Mouse (Mus musculus) neural tube, embryonic 12.5 days (tissue): ENCODE data around the gene Tcte2. TPM values are rescaled to one million over a fixed set of nuclear protein-coding genes. Genes with fewer than 3 reads are reported as not detected.
A peak's percentile ranks its signal among the peaks of the same experiment; 100 is the strongest.
"Not testable (repeated sequence)": the region's sequence is repeated elsewhere in the genome, so short reads cannot be mapped to it uniquely, and the experiment has no call there.

ENCODE experiments used
- ATAC-seq: fragments of 200-750 bp; cut with Nextera tagmentation; 2 replicates; pipeline ENCODE4 v1.8.0; 2017; ENCODE audit warnings: low read depth, mild to moderate bottlenecking, moderate TSS enrichment, moderate library complexity; ENCODE audit not compliant: low FRiP score
- H3K27ac ChIP-seq: fragments of 300-500 bp; sonication (generic); 2 replicates; pipeline ENCODE4 v1.5.1; 2016
- H3K27me3 ChIP-seq: fragments of 300-500 bp; sonication (generic); replicated peaks from 2 replicates; pipeline ENCODE4 v1.6.1; 2016; ENCODE audit warnings: mild to moderate bottlenecking
- H3K36me3 ChIP-seq: fragments of 300-500 bp; sonication (generic); 2 replicates; pipeline ENCODE4 v1.6.1; 2016; ENCODE audit warnings: mild to moderate bottlenecking
- H3K4me1 ChIP-seq: fragments of 300-500 bp; sonication (generic); 2 replicates; pipeline ENCODE4 v1.6.1; 2016
- H3K4me2 ChIP-seq: fragments of 300-500 bp; sonication (generic); replicated peaks from 2 replicates; pipeline ENCODE4 v1.6.1; 2016; ENCODE audit warnings: mild to moderate bottlenecking
- H3K4me3 ChIP-seq: fragments of 300-500 bp; sonication (generic); 2 replicates; pipeline ENCODE4 v1.5.1; 2016
- H3K9ac ChIP-seq: fragments of 300-500 bp; sonication (generic); 2 replicates; pipeline ENCODE4 v1.6.1; 2016; ENCODE audit warnings: mild to moderate bottlenecking
- H3K9me3 ChIP-seq: fragments of 300-500 bp; sonication (generic); 2 replicates; pipeline ENCODE4 v1.6.1; 2016; ENCODE audit warnings: mild to moderate bottlenecking
- WGBS: fragments of 180-500 bp; shearing (Covaris S2); methylation state at CpG from one replicate; pipeline ENCODE4 v1.1.7; 2016; 5-methylcytosine and 5-hydroxymethylcytosine counted together
- polyA plus RNA-seq: library from polyadenylated mRNA; unstranded; fragments of >200 nt; fragmentation: Nextera tagmentation; extraction: Ambion mirVana; gene quantifications from 2 replicates; pipeline ENCODE4 v1.2.1, GENCODE M21; 2016

Gene Tcte2
- polyA plus RNA-seq, 1 experiment from 2014 or later, result 12.7 TPM

DNA sequence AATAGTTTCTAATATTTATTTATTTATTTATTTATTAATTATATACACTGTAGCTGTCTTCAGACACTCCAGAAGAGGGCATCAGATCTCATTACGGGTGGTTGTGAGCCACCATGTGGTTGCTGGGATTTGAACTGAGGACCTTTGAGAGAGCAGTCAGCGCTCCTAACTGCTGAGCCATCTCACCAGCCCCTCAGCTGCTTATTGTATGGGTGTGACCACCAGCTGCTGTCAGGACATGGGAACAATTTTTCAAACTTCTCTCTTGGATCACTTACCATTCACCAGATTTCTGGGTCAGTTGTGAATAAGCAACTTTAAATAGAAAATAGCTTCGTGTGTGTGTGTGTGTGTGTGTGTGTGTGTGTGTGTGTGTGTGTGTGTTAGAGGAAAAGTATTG, 85.5 kb downstream of the Tcte2 start:
- not testable (repeated sequence) for H3K27ac ChIP-seq, H3K9ac ChIP-seq, H3K4me2 ChIP-seq, H3K9me3 ChIP-seq, H3K36me3 ChIP-seq, ATAC-seq, H3K4me3 ChIP-seq, H3K27me3 ChIP-seq
- peaks cover 26% of the 10 kb centered on the region for H3K4me1 ChIP-seq
- WGBS, result 92% methylated on average over 3 of the region's 3 CpGs

GRCm38 (mm10) chr17:13675630-13676029, 86.0 kb downstream of the Tcte2 start:
- no peak overlapping the region for H3K4me2 ChIP-seq
- no peaks in the 10 kb centered on the region for H3K27me3 ChIP-seq
- H3K9me3 ChIP-seq, result no peaks in the 10 kb centered on the region
- no peak overlapping the region for H3K27ac ChIP-seq
- peaks cover 29% of the 10 kb centered on the region for H3K4me1 ChIP-seq
- no peak for ATAC-seq
- H3K36me3 ChIP-seq, result no peaks in the 10 kb centered on the region
- no peak overlapping the region for H3K9ac ChIP-seq
- 39% methylated on average over 4 of the region's 4 CpGs for WGBS
- H3K4me3 ChIP-seq, result no peak overlapping the region

DNA sequence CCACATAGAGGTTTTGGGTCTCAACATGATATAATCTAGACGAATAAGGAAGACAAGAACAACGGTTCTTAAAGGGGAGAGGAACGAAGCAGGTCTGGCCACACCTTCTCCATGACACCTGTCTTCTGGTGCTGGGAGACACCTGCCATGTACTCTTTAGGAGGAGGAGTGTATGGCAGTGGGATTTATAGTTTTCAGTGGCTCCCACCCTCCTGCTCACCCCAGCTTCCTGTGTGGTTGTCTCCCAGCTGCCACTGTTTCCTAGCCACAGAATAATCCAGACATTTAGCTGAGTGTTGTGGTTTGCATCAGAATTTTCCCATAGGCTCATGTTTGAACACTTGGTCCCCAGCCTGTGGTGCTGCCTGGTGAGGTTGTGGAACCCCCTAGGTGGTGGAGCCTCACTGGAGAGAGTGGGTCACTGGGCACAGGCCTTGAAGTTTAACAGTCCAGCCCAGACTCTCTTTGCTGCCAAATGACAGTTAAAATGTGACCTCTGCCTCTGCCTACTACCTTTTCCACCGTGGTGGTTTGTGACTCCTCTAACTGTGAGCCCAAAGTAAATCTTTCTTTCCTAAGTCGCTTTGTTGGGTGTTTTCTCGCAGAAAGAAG, 86.8 kb downstream of the Tcte2 start:
- H3K9me3 ChIP-seq, result no peaks in the 10 kb centered on the region
- H3K4me1 ChIP-seq, result peaks cover 30% of the 10 kb centered on the region
- 85% methylated on average over 6 of the region's 6 CpGs for WGBS
- H3K27me3 ChIP-seq, result no peaks in the 10 kb centered on the region
- H3K4me3 ChIP-seq, result no peak overlapping the region
- H3K4me2 ChIP-seq, result no peak overlapping the region
- no peaks in the 10 kb centered on the region for H3K36me3 ChIP-seq
- no peak for ATAC-seq
- H3K9ac ChIP-seq, result no peak overlapping the region
- no peak overlapping the region for H3K27ac ChIP-seq

- no peaks in the 10 kb centered on the region for H3K27me3 ChIP-seq
- WGBS, result 66% methylated on average over 4 of the region's 4 CpGs
Measured at GRCm38 (mm10) chr17:13671732-13672131, 89.9 kb downstream of the Tcte2 start.

DNA sequence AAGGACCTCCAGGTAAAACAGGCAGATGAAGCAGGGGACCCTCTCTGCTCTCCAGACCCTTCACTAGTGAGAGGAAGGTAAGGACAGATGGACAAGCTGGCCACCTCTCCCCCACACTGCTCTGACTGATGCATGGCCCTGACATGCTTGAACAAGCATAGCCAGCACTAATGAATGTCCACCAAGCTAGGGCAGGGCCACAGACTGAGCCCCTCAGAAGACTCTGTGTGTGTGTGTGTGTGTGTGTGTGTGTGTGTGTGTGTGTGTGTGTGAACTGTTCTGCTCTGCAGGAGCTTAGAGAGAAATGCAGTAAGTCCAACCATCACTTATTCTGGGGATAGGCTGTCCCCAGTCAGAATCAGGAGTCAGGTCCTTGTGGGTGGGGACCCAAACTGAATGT, 91.4 kb downstream of the Tcte2 start:
- Histone ChIP-seq H3K4me1 (peaks cover 46% of the 10 kb centered on the region), H3K4me2 (no peak overlapping the region), H3K36me3 (no peaks in the 10 kb centered on the region), H3K27ac (no peak overlapping the region), H3K27me3 (no peaks in the 10 kb centered on the region), H3K4me3 (no peak overlapping the region), H3K9ac (no peak overlapping the region), H3K9me3 (no peaks in the 10 kb centered on the region)
- ATAC-seq, result no peak

More at GRCm38 (mm10) chr17:13671732-13672131, 89.9 kb downstream of the Tcte2 start:
- Histone ChIP-seq H3K36me3 (no peaks in the 10 kb centered on the region), H3K4me1 (peaks cover 45% of the 10 kb centered on the region), H3K9ac (no peak overlapping the region), H3K4me2 (no peak overlapping the region), H3K9me3 (no peaks in the 10 kb centered on the region), H3K27ac (no peak overlapping the region), H3K4me3 (no peak overlapping the region)
- ATAC-seq, result no peak

DNA sequence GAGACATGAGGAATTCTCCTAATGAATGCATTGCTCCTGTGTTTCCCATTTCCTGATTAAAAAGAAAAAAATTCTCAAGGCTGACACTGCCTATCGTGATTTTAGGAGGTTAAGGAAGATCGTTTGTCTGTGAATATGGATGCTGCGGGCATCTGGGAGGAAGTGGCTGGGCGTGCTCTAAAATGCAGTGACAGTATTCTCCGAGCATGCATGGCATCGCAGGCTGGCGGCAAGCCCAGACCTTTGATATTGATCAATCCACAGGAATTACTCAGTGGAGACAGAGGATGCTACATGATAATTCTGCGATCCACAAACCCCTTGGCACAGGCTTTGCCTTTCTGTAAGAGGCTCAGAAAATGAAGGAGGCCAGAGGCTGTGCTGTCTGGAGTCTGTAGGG, 92.4 kb downstream of the Tcte2 start:
- whole genome bisulfite sequencing, result 20% methylated on average over 8 of the region's 8 CpGs
- peak overlapping the region; percentile 84 for H3K27ac ChIP-seq
- H3K4me1 ChIP-seq, result peaks cover 46% of the 10 kb centered on the region
- peak; percentile 19 for ATAC-seq
- no peaks in the 10 kb centered on the region for H3K27me3 ChIP-seq
- H3K4me3 ChIP-seq, result no peak overlapping the region
- H3K9me3 ChIP-seq, result no peaks in the 10 kb centered on the region
- H3K36me3 ChIP-seq, result no peaks in the 10 kb centered on the region
- peak overlapping the region; percentile 41 for H3K4me2 ChIP-seq
- no peak overlapping the region for H3K9ac ChIP-seq

GRCm38 (mm10) chr17:13668052-13669015, 93.3 kb downstream of the Tcte2 start:
- Histone ChIP-seq H3K4me1 (peaks cover 46% of the 10 kb centered on the region), H3K9ac (peak overlapping the region; percentile 22; the same call in 1 of the 2 replicates), H3K9me3 (no peaks in the 10 kb centered on the region), H3K4me2 (peak overlapping the region; percentile 41), H3K27ac (peak overlapping the region; percentile 84), H3K36me3 (no peaks in the 10 kb centered on the region), H3K4me3 (no peak overlapping the region), H3K27me3 (no peaks in the 10 kb centered on the region)
- 5% methylated on average over 16 of the region's 16 CpGs for WGBS
- ATAC-seq, result peak; percentile 90

- H3K27me3 ChIP-seq, result no peaks in the 10 kb centered on the region
- no peaks in the 10 kb centered on the region for H3K9me3 ChIP-seq
- peaks cover 46% of the 10 kb centered on the region for H3K4me1 ChIP-seq
- peak overlapping the region; percentile 54; the same call in 1 of the 2 replicates for H3K27ac ChIP-seq
- no peak overlapping the region for H3K4me3 ChIP-seq
- no peak overlapping the region for H3K9ac ChIP-seq
- ATAC-seq, result peak; percentile 6
- H3K4me2 ChIP-seq, result no peak overlapping the region
- no peaks in the 10 kb centered on the region for H3K36me3 ChIP-seq
- WGBS, result 34% methylated on average over 3 of the region's 3 CpGs
Measured at GRCm38 (mm10) chr17:13667006-13667405, 94.6 kb downstream of the Tcte2 start.

GRCm38 (mm10) chr17:13665731-13666130, 95.9 kb downstream of the Tcte2 start:
- Histone ChIP-seq H3K9ac (no peak overlapping the region), H3K9me3 (no peaks in the 10 kb centered on the region), H3K4me2 (no peak overlapping the region), H3K27ac (no peak overlapping the region), H3K36me3 (no peaks in the 10 kb centered on the region), H3K27me3 (no peaks in the 10 kb centered on the region), H3K4me3 (no peak overlapping the region), H3K4me1 (peaks cover 45% of the 10 kb centered on the region)
- ATAC-seq, result no peak
- 74% methylated on average over 1 of the region's 1 CpGs for WGBS

- Histone ChIP-seq H3K9ac (no peak overlapping the region), H3K4me3 (no peak overlapping the region), H3K4me1 (peaks cover 36% of the 10 kb centered on the region), H3K27ac (no peak overlapping the region), H3K4me2 (no peak overlapping the region), H3K36me3 (no peaks in the 10 kb centered on the region), H3K27me3 (no peaks in the 10 kb centered on the region), H3K9me3 (no peaks in the 10 kb centered on the region)
- ATAC-seq, result no peak
- WGBS, result 87% methylated on average over 13 of the region's 13 CpGs
Measured at GRCm38 (mm10) chr17:13663386-13664166, 98.0 kb downstream of the Tcte2 start.
